Mouse (Mus musculus) ES-E14 (cell line): ENCODE results near the gene Rbbp8nl.

Experiments used
- CHD2 ChIP-seq: IDR thresholded peaks from 2 replicates; pipeline ENCODE4 v1.6.1; 2014; ENCODE audit warnings: mild to moderate bottlenecking, low read depth, low read length, inconsistent platforms
- HCFC1 ChIP-seq: IDR thresholded peaks from 2 replicates; pipeline ENCODE4 v1.6.1; 2012; ENCODE audit warnings: low read length, inconsistent platforms, borderline replicate concordance; ENCODE audit not compliant: insufficient read depth
- MAFK ChIP-seq: IDR thresholded peaks from 2 replicates; pipeline ENCODE4 v1.6.1; 2014; ENCODE audit warnings: mild to moderate bottlenecking, low read depth, low read length, inconsistent platforms; ENCODE audit not compliant: insufficient read depth

DNA sequence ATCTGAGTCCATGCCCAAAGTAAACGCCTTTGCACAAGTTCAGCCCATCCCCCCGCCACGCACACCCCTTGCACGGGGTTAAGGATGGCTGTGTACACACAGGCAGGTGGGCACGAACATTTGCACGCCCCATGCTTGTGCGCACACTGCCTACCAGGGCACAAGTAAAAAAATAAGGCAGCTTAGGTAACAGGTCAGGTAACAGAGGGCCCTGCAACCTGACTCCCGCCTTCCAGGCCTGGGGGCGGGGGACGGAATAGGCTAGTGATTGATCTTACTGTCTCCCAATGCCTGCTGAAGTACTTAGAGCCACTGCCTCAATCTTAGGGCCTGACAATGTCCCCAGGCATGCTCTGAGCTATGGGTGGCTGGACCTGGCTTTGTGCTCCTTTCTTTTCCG lies 713 bp downstream of the Rbbp8nl start:
- TF ChIP-seq MAFK (no peak), CHD2 (no peak), HCFC1 (no peak)
